Comparison of ENCODE assay signal across 30 mouse cellular contexts in the genomic region with DNA sequence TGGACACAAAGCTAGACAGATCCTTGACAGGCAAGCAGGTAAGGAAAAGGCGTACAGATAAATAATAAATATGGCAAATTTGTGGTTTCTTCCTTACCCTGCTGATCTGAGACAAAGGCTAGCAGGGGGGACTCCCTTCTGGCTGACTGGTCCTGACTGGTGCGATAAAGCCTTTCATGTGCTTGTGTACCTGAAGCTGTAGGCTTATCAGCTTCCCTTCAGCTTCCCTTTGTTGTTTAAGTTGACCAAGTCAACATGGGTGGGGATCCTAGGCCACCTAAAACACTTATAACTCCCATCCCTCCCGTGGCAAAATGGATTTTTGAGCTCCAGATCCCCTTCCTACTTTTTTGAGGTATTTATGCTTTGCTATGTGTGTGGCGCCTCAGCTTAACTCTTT. TPM values are rescaled to one million over a fixed set of nuclear protein-coding genes. Genes with fewer than 3 reads are reported as not detected.
A peak's percentile ranks its signal among the peaks of the same experiment; 100 is the strongest.
DNase-seq lines count a peak whose midpoint lies in the region; ATAC-seq and TF ChIP-seq lines count a peak whose summit lies in the region.
"Had no signal": no experiment of that assay in that cellular context is flagged by ENCODE, and none has a peak within 500 bp of the region (broad histone marks: within the 10 kb centered on the region; RNA-seq: fewer than 3 reads in every experiment).

No protein-coding gene starts in this region.

- no peaks in the 10 kb centered on the region for H3K27me3 ChIP-seq in G1E (ENCODE audit: insufficient read depth, low read length)
- no peaks in the 10 kb centered on the region for H3K27me3 ChIP-seq in liver, embryonic 13.5 days
- H3K27me3 ChIP-seq: embryonic facial prominence, embryonic 15.5 days; hindbrain, embryonic 12.5 days; limb, embryonic 12.5 days; midbrain, embryonic 13.5 days had no signal

- ATAC-seq in G1E (ENCODE audit: extremely low read depth, insufficient number of reproducible peaks, low FRiP score, poor library complexity, severe bottlenecking), result peak; percentile 80
- peak; percentile 77 for ATAC-seq in liver, embryonic 13.5 days (ENCODE audit: low read depth)
- peak; percentile 58 for ATAC-seq in megakaryocyte-erythroid progenitor cell, adult 5-6 weeks (replicated peaks; ENCODE audit: low FRiP score, low TSS enrichment, poor library complexity, severe bottlenecking)
- no peak for ATAC-seq in frontal cortex, adult (ENCODE audit: low TSS enrichment)
- ATAC-seq: forebrain, embryonic 16.5 days; midbrain, embryonic 13.5 days had no signal

- WGBS in liver, embryonic 13.5 days (ENCODE audit: insufficient replicate concordance), result 15% methylated on average over 4 of the region's 4 CpGs

- H3K9ac ChIP-seq in liver, embryonic 13.5 days, result no peak overlapping the region
- H3K9ac ChIP-seq: embryonic facial prominence, embryonic 15.5 days; hindbrain, embryonic 12.5 days; limb, embryonic 12.5 days; midbrain, embryonic 13.5 days had no signal

- H3K4me3 ChIP-seq in G1E (ENCODE audit: low read depth, low read length), result no peak overlapping the region
- H3K4me3 ChIP-seq in liver, embryonic 13.5 days (replicated peaks), result no peak overlapping the region
- H3K4me3 ChIP-seq: embryonic facial prominence, embryonic 15.5 days; heart, adult 2 months; hindbrain, embryonic 12.5 days; limb, embryonic 12.5 days; midbrain, embryonic 13.5 days had no signal

- H3K4me2 ChIP-seq in liver, embryonic 13.5 days, result peak overlapping the region; percentile 17; the same call in 1 of the 2 replicates
- H3K4me2 ChIP-seq: embryonic facial prominence, embryonic 15.5 days; hindbrain, embryonic 12.5 days; limb, embryonic 12.5 days; midbrain, embryonic 13.5 days had no signal

- no peaks in the 10 kb centered on the region for H3K9me3 ChIP-seq in G1E (replicated peaks)
- H3K9me3 ChIP-seq in liver, embryonic 13.5 days (replicated peaks), result no peaks in the 10 kb centered on the region
- H3K9me3 ChIP-seq: embryonic facial prominence, embryonic 15.5 days; hindbrain, embryonic 12.5 days; limb, embryonic 12.5 days; midbrain, embryonic 13.5 days had no signal

- peaks cover 66% of the 10 kb centered on the region for H3K4me1 ChIP-seq in G1E (ENCODE audit: insufficient read depth, low read depth, low read length)
- peaks cover 53% of the 10 kb centered on the region for H3K4me1 ChIP-seq in liver, embryonic 13.5 days (replicated peaks)
- H3K4me1 ChIP-seq: embryonic facial prominence, embryonic 15.5 days; hindbrain, embryonic 12.5 days; limb, embryonic 12.5 days; midbrain, embryonic 13.5 days had no signal

- peak; percentile 65 for DNase-seq in G1E (ENCODE audit: low spot score)
- peak; percentile 76 for DNase-seq in MEL-GATA-1-ER (ENCODE audit: extremely low read depth, low read depth)
- peak; percentile 34 for DNase-seq in liver, embryonic 13.5 days
- no peak for DNase-seq in right cerebral cortex, postnatal 4 days
- DNase-seq in adipocyte (ENCODE audit: low spot score), result no peak
- DNase-seq: adrenal gland, postnatal 25 days; cerebellum, adult 9-11 months; gastrocnemius, postnatal 14 days; heart, adult 2 months; kidney, adult 2 months; layer of hippocampus, postnatal 36 days; lung, adult 2 months; lung, postnatal 14 days; spleen, adult 18-20 months; thymus, adult 18-20 months; thymus, postnatal 36 days had no signal

- no peaks in the 10 kb centered on the region for H3K36me3 ChIP-seq in G1E (replicated peaks)
- no peaks in the 10 kb centered on the region for H3K36me3 ChIP-seq in liver, embryonic 13.5 days
- H3K36me3 ChIP-seq: embryonic facial prominence, embryonic 15.5 days; hindbrain, embryonic 12.5 days; limb, embryonic 12.5 days; midbrain, embryonic 13.5 days had no signal

- TF ChIP-seq CTCF in G1E (IDR thresholded peaks at IDR 0.05; ENCODE audit: low read depth, low read length), result no peak

- peak overlapping the region; percentile 53; the same call in 1 of the 2 replicates for H3K27ac ChIP-seq in liver, embryonic 13.5 days
- H3K27ac ChIP-seq: embryonic facial prominence, embryonic 15.5 days; heart, adult 2 months; hindbrain, embryonic 12.5 days; kidney, postnatal 0 days; limb, embryonic 12.5 days; midbrain, embryonic 13.5 days had no signal

RNA-seq across cellular contexts. Expression of gene Ccr1l1, which starts 3.7 kb away (rescaled TPM):
- total RNA-seq in G1E (2014; fragmentation: Nextera tagmentation) (not detected in 2 replicates), G1E (2017) (0.11 and 0.46 TPM in 2 replicates)
- polyA plus RNA-seq in G1E (2012), result not detected in 2 replicates
- not detected in 2 replicates for polyA plus RNA-seq in liver, embryonic 13.5 days (2015; fragmentation: Nextera tagmentation; extraction: Ambion mirVana)
- not detected in 2 replicates for total RNA-seq in megakaryocyte-erythroid progenitor cell, adult 5-6 weeks (2014; fragmentation: Nextera tagmentation)
- not detected in 2 replicates for total RNA-seq in megakaryocyte-erythroid progenitor cell, adult 5-6 weeks (2017)
- total RNA-seq: adrenal gland, postnatal 25 days; common myeloid progenitor, adult 5-6 weeks; gastrocnemius, postnatal 14 days; heart, adult 2 months; layer of hippocampus, postnatal 36 days; left cerebral cortex, postnatal 14 days; monocyte, adult 5-6 weeks had no signal
- polyA plus RNA-seq: brain, embryonic 14.5 days; C2C12; embryonic facial prominence, embryonic 15.5 days; forebrain, embryonic 16.5 days; heart, adult 2 months; heart, embryonic 16.5 days; hindbrain, embryonic 12.5 days; kidney, postnatal 0 days; limb, embryonic 12.5 days; lung, adult 2 months; midbrain, embryonic 13.5 days had no signal

RNA-seq across cellular contexts. Expression of gene Ccr1, which starts 13.4 kb away (rescaled TPM):
- total RNA-seq in G1E (2014; fragmentation: Nextera tagmentation) (1.8 and 2.2 TPM in 2 replicates), G1E (2017) (3.7 and 3.9 TPM in 2 replicates)
- 0.03 and 0.04 TPM in 2 replicates for polyA plus RNA-seq in G1E (2012)
- polyA plus RNA-seq in liver, embryonic 13.5 days (2015; fragmentation: Nextera tagmentation; extraction: Ambion mirVana), result 1.7 and 1.9 TPM in 2 replicates
- 0.64 TPM in 1 of 2 replicates, not detected in the other for total RNA-seq in megakaryocyte-erythroid progenitor cell, adult 5-6 weeks (2014; fragmentation: Nextera tagmentation)
- total RNA-seq in megakaryocyte-erythroid progenitor cell, adult 5-6 weeks (2017), result not detected in 2 replicates

RNA-seq across cellular contexts. Expression of gene Ccr3, which starts 39.9 kb away (rescaled TPM):
- total RNA-seq in G1E (2014; fragmentation: Nextera tagmentation) (0.34 TPM in 1 of 2 replicates, not detected in the other), G1E (2017) (0.11 and 0.12 TPM in 2 replicates)
- polyA plus RNA-seq in G1E (2012), result not detected in 2 replicates
- 0.10 and 0.12 TPM in 2 replicates for polyA plus RNA-seq in liver, embryonic 13.5 days (2015; fragmentation: Nextera tagmentation; extraction: Ambion mirVana)
- not detected in 2 replicates for total RNA-seq in megakaryocyte-erythroid progenitor cell, adult 5-6 weeks (2014; fragmentation: Nextera tagmentation)
- total RNA-seq in megakaryocyte-erythroid progenitor cell, adult 5-6 weeks (2017), result not detected in 2 replicates
- total RNA-seq: adrenal gland, postnatal 25 days; common myeloid progenitor, adult 5-6 weeks; gastrocnemius, postnatal 14 days; heart, adult 2 months; layer of hippocampus, postnatal 36 days had no signal
- polyA plus RNA-seq: C2C12; forebrain, embryonic 16.5 days; hindbrain, embryonic 12.5 days; kidney, postnatal 0 days; limb, embryonic 12.5 days; midbrain, embryonic 13.5 days had no signal

Comparison
In these comparisons a context has a peak if more than half of its experiments do, and no peak if none do; other contexts are left out.
1. DNase-seq: peak in G1E (single experiment), MEL-GATA-1-ER (single experiment) and liver, embryonic 13.5 days (single experiment); none in right cerebral cortex, postnatal 4 days (single experiment) and adipocyte (single experiment).